Mouse (Mus musculus) heart, embryonic 15.5 days (tissue): ENCODE results near the gene Add1. TPM values are rescaled to one million over a fixed set of nuclear protein-coding genes. Genes with fewer than 3 reads are reported as not detected.
A peak's percentile ranks its signal among the peaks of the same experiment; 100 is the strongest.
"Not testable (repeated sequence)": the region's sequence is repeated elsewhere in the genome, so short reads cannot be mapped to it uniquely, and the experiment has no call there.

Experiments
- ATAC-seq: fragments of 200-750 bp; cut with Nextera tagmentation; replicated peaks from 2 replicates; pipeline ENCODE4 v1.8.0; 2017; ENCODE audit warnings: low read depth, moderate TSS enrichment; ENCODE audit not compliant: insufficient number of reproducible peaks, insufficient read depth, low FRiP score
- H3K27ac ChIP-seq: fragments of 300-500 bp; sonication (generic); 2 replicates; pipeline ENCODE4 v1.5.1; 2015; ENCODE audit warnings: mild to moderate bottlenecking, inconsistent platforms
- H3K27me3 ChIP-seq: fragments of 300-500 bp; sonication (generic); 2 replicates; pipeline ENCODE4 v1.6.1; 2015; ENCODE audit warnings: inconsistent platforms
- H3K36me3 ChIP-seq: fragments of 300-500 bp; sonication (generic); 2 replicates; pipeline ENCODE4 v1.6.1; 2015; ENCODE audit warnings: mild to moderate bottlenecking, inconsistent platforms
- H3K4me1 ChIP-seq: fragments of 300-500 bp; sonication (generic); replicated peaks from 2 replicates; pipeline ENCODE4 v1.6.1; 2015; ENCODE audit warnings: inconsistent platforms
- H3K4me2 ChIP-seq: fragments of 300-500 bp; sonication (generic); 2 replicates; pipeline ENCODE4 v1.6.1; 2015; ENCODE audit warnings: inconsistent platforms, mild to moderate bottlenecking, moderate library complexity
- H3K4me3 ChIP-seq: fragments of 300-500 bp; sonication (generic); 2 replicates; pipeline ENCODE4 v1.5.1; 2015; ENCODE audit warnings: mild to moderate bottlenecking, inconsistent platforms
- H3K9ac ChIP-seq: fragments of 300-500 bp; sonication (generic); 2 replicates; pipeline ENCODE4 v1.6.1; 2015; ENCODE audit warnings: mild to moderate bottlenecking, inconsistent platforms
- H3K9me3 ChIP-seq: fragments of 300-500 bp; sonication (generic); replicated peaks from 2 replicates; pipeline ENCODE4 v1.6.1; 2016; ENCODE audit warnings: inconsistent platforms
- WGBS: fragments of 180-500 bp; shearing (Covaris S2); methylation state at CpG from one replicate; pipeline ENCODE4 v1.1.7; 2015; ENCODE audit warnings: mixed read lengths; 5-methylcytosine and 5-hydroxymethylcytosine counted together
- polyA plus RNA-seq: library from polyadenylated mRNA; unstranded; fragments of >200 nt; fragmentation: Nextera tagmentation; extraction: Ambion mirVana; gene quantifications from 2 replicates; pipeline ENCODE4 v1.2.1, GENCODE M21; 2015

The Add1 gene
- polyA plus RNA-seq, 1 experiment from 2014 or later = 133 TPM

DNA sequence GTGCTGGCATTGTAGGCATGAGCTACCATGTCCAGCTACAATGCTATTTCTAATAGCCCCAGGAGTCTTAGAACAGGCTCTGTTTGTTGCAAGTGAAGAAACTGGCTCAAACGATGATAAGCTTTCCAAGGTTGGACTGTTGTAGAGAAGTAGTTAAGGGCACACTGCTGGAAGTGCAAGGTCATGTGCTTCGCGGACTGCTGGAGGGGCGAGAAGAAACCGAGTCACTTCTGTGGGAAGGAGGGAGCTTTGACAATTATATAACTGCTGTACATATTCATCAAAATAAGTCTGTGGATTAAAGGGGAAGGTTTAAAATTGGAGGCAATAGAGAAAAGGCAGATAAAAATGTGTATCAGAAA is 8.8 kb downstream of the Add1 start:
- no peak overlapping the region for H3K9ac ChIP-seq
- ATAC-seq = 0 out of 2 replicates have a peak, but pooled peaks have one; percentile 36
- H3K9me3 ChIP-seq = no peaks in the 10 kb centered on the region
- H3K36me3 ChIP-seq = no peaks in the 10 kb centered on the region
- no peak overlapping the region for H3K4me3 ChIP-seq
- WGBS = 35% methylated on average over 5 of the region's 5 CpGs
- peak overlapping the region; percentile 14 for H3K4me2 ChIP-seq
- H3K27me3 ChIP-seq = no peaks in the 10 kb centered on the region
- peak overlapping the region; percentile 66 for H3K27ac ChIP-seq
- peaks cover 23% of the 10 kb centered on the region for H3K4me1 ChIP-seq

DNA sequence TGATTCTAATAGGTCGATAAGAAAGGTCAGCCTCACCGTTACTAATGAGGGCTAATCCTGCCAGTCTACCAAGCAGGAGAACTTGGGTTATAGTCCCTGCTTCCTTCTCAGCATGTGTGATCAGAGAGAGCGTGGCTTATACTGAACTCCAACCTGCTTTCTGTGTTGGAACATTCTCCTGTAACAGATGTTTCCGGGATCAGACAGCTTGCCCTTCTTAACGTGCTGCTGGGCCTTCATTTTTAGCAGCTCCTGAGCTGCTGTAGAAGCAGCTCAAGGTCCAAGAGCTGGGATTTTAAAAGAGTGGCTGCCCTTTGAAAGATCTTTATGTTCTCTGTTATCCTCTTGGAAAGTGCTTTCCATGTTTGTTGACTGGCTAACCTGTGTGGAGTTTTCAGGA is 11.8 kb downstream of the Add1 start:
- H3K4me1 ChIP-seq = peaks cover 26% of the 10 kb centered on the region
- 79% methylated on average over 5 of the region's 5 CpGs for WGBS
- H3K9ac ChIP-seq = no peak overlapping the region
- H3K4me2 ChIP-seq = no peak overlapping the region
- no peaks in the 10 kb centered on the region for H3K36me3 ChIP-seq
- no peaks in the 10 kb centered on the region for H3K27me3 ChIP-seq
- no peak for ATAC-seq
- H3K27ac ChIP-seq = no peak overlapping the region
- no peaks in the 10 kb centered on the region for H3K9me3 ChIP-seq
- no peak overlapping the region for H3K4me3 ChIP-seq

- Histone ChIP-seq H3K36me3 (no peaks in the 10 kb centered on the region), H3K9ac (no peak overlapping the region), H3K9me3 (no peaks in the 10 kb centered on the region), H3K4me2 (no peak overlapping the region), H3K27me3 (no peaks in the 10 kb centered on the region), H3K4me1 (peaks cover 26% of the 10 kb centered on the region), H3K4me3 (no peak overlapping the region), H3K27ac (no peak overlapping the region)
- no peak for ATAC-seq
- 89% methylated on average over 5 of the region's 5 CpGs for WGBS
These were observed 14.4 kb downstream of the Add1 start for GRCm38 (mm10) chr5:34587881-34588280.

GRCm38 (mm10) chr5:34590059-34590458 is 16.6 kb downstream of the Add1 start:
- no peaks in the 10 kb centered on the region for H3K27me3 ChIP-seq
- no peak overlapping the region for H3K9ac ChIP-seq
- H3K27ac ChIP-seq = no peak overlapping the region
- H3K9me3 ChIP-seq = no peaks in the 10 kb centered on the region
- WGBS = 41% methylated on average over 5 of the region's 5 CpGs
- H3K36me3 ChIP-seq = peaks cover 5% of the 10 kb centered on the region; the same call in 1 of the 2 replicates
- H3K4me1 ChIP-seq = peaks cover 18% of the 10 kb centered on the region
- H3K4me2 ChIP-seq = no peak overlapping the region
- no peak overlapping the region for H3K4me3 ChIP-seq
- ATAC-seq = no peak

DNA sequence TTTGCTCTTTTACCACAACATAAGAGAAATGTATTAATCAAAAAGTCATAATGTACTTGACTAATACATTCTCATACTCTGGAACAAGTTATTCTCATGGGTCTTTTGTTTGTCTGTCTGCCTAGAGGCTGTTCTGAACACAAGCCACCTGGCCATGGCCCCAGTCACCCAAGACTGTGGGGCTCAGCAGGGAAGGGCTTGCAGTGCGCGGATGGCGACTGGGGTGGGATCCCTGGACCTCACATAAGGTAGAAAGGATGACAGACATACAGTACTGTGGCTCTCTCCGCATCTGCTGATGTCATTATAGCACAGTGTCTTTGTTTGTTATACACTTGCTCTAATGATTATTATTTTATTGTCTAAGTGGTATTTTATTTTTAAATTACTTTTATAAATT is 17.2 kb downstream of the Add1 start:
- no peak overlapping the region for H3K9ac ChIP-seq
- no peaks in the 10 kb centered on the region for H3K9me3 ChIP-seq
- H3K36me3 ChIP-seq = peaks cover 5% of the 10 kb centered on the region; the same call in 1 of the 2 replicates
- H3K4me1 ChIP-seq = peaks cover 18% of the 10 kb centered on the region
- 66% methylated on average over 4 of the region's 4 CpGs for WGBS
- H3K4me3 ChIP-seq = no peak overlapping the region
- no peaks in the 10 kb centered on the region for H3K27me3 ChIP-seq
- no peak overlapping the region for H3K4me2 ChIP-seq
- ATAC-seq = no peak
- H3K27ac ChIP-seq = no peak overlapping the region

GRCm38 (mm10) chr5:34591388-34592004 is 18.0 kb downstream of the Add1 start:
- H3K36me3 ChIP-seq = peaks cover 5% of the 10 kb centered on the region; the same call in 1 of the 2 replicates
- H3K27me3 ChIP-seq = no peaks in the 10 kb centered on the region
- no peak overlapping the region for H3K4me2 ChIP-seq
- no peaks in the 10 kb centered on the region for H3K9me3 ChIP-seq
- WGBS = 80% methylated on average over 5 of the region's 5 CpGs
- peaks cover 15% of the 10 kb centered on the region for H3K4me1 ChIP-seq
- no peak overlapping the region for H3K9ac ChIP-seq
- no peak overlapping the region for H3K4me3 ChIP-seq
- ATAC-seq = no peak
- H3K27ac ChIP-seq = no peak overlapping the region

DNA sequence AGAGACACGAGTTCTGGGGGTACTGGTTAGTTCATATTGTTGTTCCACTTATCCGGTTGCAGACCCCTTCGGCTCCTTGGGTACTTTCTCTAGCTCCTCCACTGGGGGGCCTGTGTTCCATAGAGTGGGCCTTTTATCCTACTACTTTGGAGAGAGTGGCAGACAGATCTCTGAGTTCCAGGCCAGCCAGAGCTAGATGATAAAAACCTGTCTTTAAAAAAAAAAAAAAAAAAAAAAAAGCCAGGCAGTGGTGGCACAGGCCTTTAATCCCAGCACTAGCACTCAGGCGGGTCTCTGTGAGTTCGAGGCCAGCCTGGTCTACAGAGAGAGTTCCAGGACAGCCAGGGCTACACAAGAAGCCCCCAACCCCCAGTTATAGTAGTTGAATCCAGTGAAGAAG is 18.8 kb downstream of the Add1 start:
- not testable (repeated sequence) for ATAC-seq, H3K36me3 ChIP-seq, H3K27ac ChIP-seq, H3K4me3 ChIP-seq, H3K27me3 ChIP-seq, H3K9me3 ChIP-seq, H3K9ac ChIP-seq, H3K4me2 ChIP-seq
- WGBS = 88% methylated on average over 5 of the region's 5 CpGs
- peaks cover 14% of the 10 kb centered on the region for H3K4me1 ChIP-seq

- Histone ChIP-seq H3K9ac (no peak overlapping the region), H3K27ac (no peak overlapping the region), H3K36me3 (peaks cover 5% of the 10 kb centered on the region; the same call in 1 of the 2 replicates), H3K4me2 (no peak overlapping the region), H3K27me3 (no peaks in the 10 kb centered on the region), H3K9me3 (no peaks in the 10 kb centered on the region), H3K4me1 (peaks cover 12% of the 10 kb centered on the region), H3K4me3 (no peak overlapping the region)
- WGBS = 83% methylated on average over 6 of the region's 6 CpGs
- no peak for ATAC-seq
These were observed 19.2 kb downstream of the Add1 start for GRCm38 (mm10) chr5:34592666-34593065.

GRCm38 (mm10) chr5:34593202-34593727 is 19.8 kb downstream of the Add1 start:
- Histone ChIP-seq H3K36me3 (peaks cover 10% of the 10 kb centered on the region; the same call in 1 of the 2 replicates), H3K27ac (no peak overlapping the region), H3K9me3 (no peaks in the 10 kb centered on the region), H3K4me2 (no peak overlapping the region), H3K27me3 (no peaks in the 10 kb centered on the region), H3K4me1 (peaks cover 12% of the 10 kb centered on the region), H3K9ac (no peak overlapping the region), H3K4me3 (no peak overlapping the region)
- WGBS = 93% methylated on average over 9 of the region's 9 CpGs
- ATAC-seq = no peak

DNA sequence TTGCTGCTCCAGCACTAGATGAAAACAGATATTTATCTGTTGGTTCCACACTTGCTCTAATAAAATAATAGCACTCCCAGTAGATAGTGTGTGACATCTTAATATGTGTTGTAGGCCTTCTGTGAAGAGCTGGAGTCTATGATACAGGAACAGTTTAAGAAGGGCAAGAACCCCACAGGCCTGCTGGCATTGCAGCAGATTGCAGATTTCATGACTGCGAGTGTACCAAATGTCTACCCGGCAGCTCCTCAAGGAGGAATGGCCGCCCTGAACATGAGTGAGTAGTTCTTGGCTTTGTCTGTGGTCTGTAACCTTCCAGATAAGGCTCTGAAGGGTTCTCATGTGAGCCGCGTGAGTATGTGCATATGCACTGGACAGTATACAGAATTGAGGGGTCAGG is 31.1 kb downstream of the Add1 start:
- H3K9ac ChIP-seq = no peak overlapping the region
- no peak overlapping the region for H3K4me3 ChIP-seq
- H3K27me3 ChIP-seq = no peaks in the 10 kb centered on the region
- peaks cover 52% of the 10 kb centered on the region for H3K36me3 ChIP-seq
- no peak for ATAC-seq
- H3K27ac ChIP-seq = no peak overlapping the region
- WGBS = 87% methylated on average over 5 of the region's 5 CpGs
- no peak overlapping the region for H3K4me2 ChIP-seq
- peaks cover 4% of the 10 kb centered on the region; the same call in 1 of the 2 replicates for H3K4me1 ChIP-seq
- H3K9me3 ChIP-seq = no peaks in the 10 kb centered on the region

GRCm38 (mm10) chr5:34607100-34607880 is 33.8 kb downstream of the Add1 start:
- H3K4me3 ChIP-seq = no peak overlapping the region
- no peak overlapping the region for H3K27ac ChIP-seq
- 78% methylated on average over 8 of the region's 8 CpGs for WGBS
- no peak overlapping the region for H3K4me2 ChIP-seq
- no peaks in the 10 kb centered on the region for H3K27me3 ChIP-seq
- no peak overlapping the region for H3K9ac ChIP-seq
- H3K36me3 ChIP-seq = peaks cover 61% of the 10 kb centered on the region
- peaks cover 4% of the 10 kb centered on the region; the same call in 1 of the 2 replicates for H3K4me1 ChIP-seq
- no peaks in the 10 kb centered on the region for H3K9me3 ChIP-seq
- no peak for ATAC-seq
